Mouse (Mus musculus) liver, postnatal 0 days (tissue): ENCODE data around the gene March10.

Source experiments
- CTCF ChIP-seq: sonication (generic); IDR thresholded peaks from 2 replicates; pipeline ENCODE4 v1.5.1; 2016; ENCODE audit warnings: antibody characterized with exemption, low read depth
- EP300 ChIP-seq: IDR thresholded peaks from 2 replicates; pipeline ENCODE4 v1.6.1; 2016; ENCODE audit warnings: antibody characterized with exemption, low read depth, mild to moderate bottlenecking

- TF ChIP-seq CTCF: no peak
- TF ChIP-seq EP300: no peak
Measured at GRCm38 (mm10) chr11:105496665-105497064, 40.1 kb upstream of the March10 start.
